Mouse (Mus musculus) megakaryocyte-erythroid progenitor cell, adult 5-6 weeks (primary cell): Measurements from ENCODE around the gene Palld. TPM values are rescaled to one million over a fixed set of nuclear protein-coding genes. Genes with fewer than 3 reads are reported as not detected.

Source experiments
- ATAC-seq: replicated peaks from 2 replicates; pipeline ENCODE4 v1.8.0; 2016; ENCODE audit warnings: mild to moderate bottlenecking, inconsistent platforms; ENCODE audit not compliant: severe bottlenecking, poor library complexity, low FRiP score, low TSS enrichment
- total RNA-seq, 2 experiments: library from RNA; stranded (forward) in 1 of 2; stranded (reverse) in 1 of 2; fragments of 200-1000, 215-1000 nt in 1 of 2; fragments of >200 nt in 1 of 2; fragmentation: Nextera tagmentation in 1 of 2; gene quantifications; 2 replicates each; pipeline ENCODE4 v1.2.3; 2014 to 2017

Palld gene
- total RNA-seq, 2 experiments from 2014 or later, result 0.70 TPM; not detected in 1

- ATAC-seq, result no peak
These were observed 28.5 kb downstream of the Palld start for GRCm38 (mm10) chr8:61873994-61874393.

GRCm38 (mm10) chr8:61868481-61868880 is 34.0 kb downstream of the Palld start:
- no peak for ATAC-seq

- ATAC-seq, result no peak
These were observed 35.6 kb downstream of the Palld start for GRCm38 (mm10) chr8:61866920-61867319.

GRCm38 (mm10) chr8:61865365-61865764 is 37.1 kb downstream of the Palld start:
- ATAC-seq, result no peak

- ATAC-seq, result no peak
These were observed 51.2 kb downstream of the Palld start for GRCm38 (mm10) chr8:61851270-61851669.

- no peak for ATAC-seq
These were observed 53.8 kb downstream of the Palld start for GRCm38 (mm10) chr8:61848581-61849162.

GRCm38 (mm10) chr8:61847494-61847893 is 55.0 kb downstream of the Palld start:
- ATAC-seq, result no peak

- ATAC-seq, result no peak
These were observed 57.5 kb downstream of the Palld start for GRCm38 (mm10) chr8:61844992-61845391.

- no peak for ATAC-seq
These were observed 57.9 kb downstream of the Palld start for GRCm38 (mm10) chr8:61844575-61844974.

GRCm38 (mm10) chr8:61843776-61844175 is 58.7 kb downstream of the Palld start:
- ATAC-seq, result no peak

GRCm38 (mm10) chr8:61833211-61833610 is 69.3 kb downstream of the Palld start:
- no peak for ATAC-seq

- ATAC-seq, result no peak
These were observed 70.5 kb downstream of the Palld start for GRCm38 (mm10) chr8:61831944-61832343.

GRCm38 (mm10) chr8:61830821-61831220 is 71.7 kb downstream of the Palld start:
- no peak for ATAC-seq

GRCm38 (mm10) chr8:61824563-61824962 is 77.9 kb downstream of the Palld start:
- ATAC-seq, result peak; percentile 86

GRCm38 (mm10) chr8:61823157-61823556 is 79.3 kb downstream of the Palld start:
- ATAC-seq, result no peak

- ATAC-seq, result no peak
These were observed 98.7 kb downstream of the Palld start for GRCm38 (mm10) chr8:61803764-61804163.

- no peak for ATAC-seq
These were observed 99.7 kb downstream of the Palld start for GRCm38 (mm10) chr8:61802840-61803239.

GRCm38 (mm10) chr8:61797391-61797947 is 105.0 kb downstream of the Palld start:
- no peak for ATAC-seq

GRCm38 (mm10) chr8:61796537-61797050 is 105.9 kb downstream of the Palld start:
- ATAC-seq, result no peak

- no peak for ATAC-seq
These were observed 112.5 kb downstream of the Palld start for GRCm38 (mm10) chr8:61789946-61790345.

- no peak for ATAC-seq
These were observed 113.2 kb downstream of the Palld start for GRCm38 (mm10) chr8:61789289-61789688.
